Mouse (Mus musculus) spleen, adult 12 weeks (tissue): ENCODE data around the gene Krtap10-4.
"Not testable (repeated sequence)": the region's sequence is repeated elsewhere in the genome, so short reads cannot be mapped to it uniquely, and the experiment has no call there.

Experiments
- DNase-seq: peaks from one replicate; pipeline ENCODE4 v3.0.0; 2022; ENCODE audit warnings: low spot score

Krtap10-4 gene

DNA sequence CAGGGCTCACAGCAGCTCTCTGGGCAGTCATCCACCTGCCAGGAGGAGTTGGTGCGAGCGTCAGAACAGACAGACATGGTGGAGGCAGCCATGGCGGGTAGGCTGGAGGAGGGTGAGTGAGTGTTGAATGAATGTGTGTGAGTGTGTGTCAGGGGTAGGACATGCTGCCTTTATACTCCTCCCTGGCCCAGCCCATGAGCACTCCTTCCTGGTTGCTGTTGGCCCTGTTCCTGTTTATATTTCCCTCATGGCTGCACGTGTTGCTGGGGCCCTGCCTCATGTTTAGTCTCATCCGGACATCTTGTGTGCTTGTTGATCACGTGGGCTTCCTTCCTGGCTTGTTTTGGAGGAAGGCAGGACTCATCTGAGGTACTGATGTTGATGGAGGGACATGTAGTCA lies at the start of gene Krtap10-4:
Gene Krtap10-4 (minus strand): TSS at position 145 of the 400 bp plus-strand sequence.
- DNase-seq, result no peak

DNA sequence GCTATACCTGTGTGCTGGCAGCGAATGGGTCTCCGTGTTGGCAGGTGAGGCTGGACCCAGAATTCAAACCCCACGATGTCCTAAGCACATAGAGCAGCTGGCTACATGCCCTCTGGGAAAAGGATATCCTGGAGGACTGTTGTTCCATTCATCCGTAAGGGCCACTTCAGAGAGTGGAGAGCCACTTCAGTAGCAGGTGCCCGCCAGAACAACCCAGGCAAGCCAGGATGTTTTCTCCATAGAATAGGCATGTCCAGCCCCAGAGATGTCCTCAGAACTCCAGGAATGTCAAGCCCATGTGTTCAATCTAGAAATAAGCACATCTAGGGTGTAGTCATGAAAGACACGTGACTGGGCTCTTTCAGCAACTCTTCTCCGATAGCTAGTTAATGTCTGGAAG lies 42.8 kb upstream of the Krtap10-4 start:
- no peak for DNase-seq

DNA sequence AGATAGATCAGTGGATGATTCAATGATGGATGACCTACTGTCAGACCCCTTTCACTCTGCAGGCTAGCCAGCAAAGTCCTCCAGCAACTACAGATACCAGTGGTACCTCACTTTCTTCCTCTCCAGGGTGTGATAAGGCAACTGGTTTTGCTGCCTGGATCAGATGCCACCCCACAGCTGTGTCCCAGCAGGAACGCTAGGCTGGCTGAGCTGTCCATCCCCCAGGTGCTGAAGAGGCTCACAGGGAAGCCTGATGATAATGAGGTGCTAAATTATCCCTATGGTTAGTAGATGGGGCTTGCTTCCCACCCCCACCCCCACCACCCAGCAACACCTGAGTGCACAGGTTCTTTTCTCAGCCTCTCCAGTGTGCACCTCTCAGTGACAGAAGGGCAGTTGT lies 40.7 kb upstream of the Krtap10-4 start:
- no peak for DNase-seq

DNA sequence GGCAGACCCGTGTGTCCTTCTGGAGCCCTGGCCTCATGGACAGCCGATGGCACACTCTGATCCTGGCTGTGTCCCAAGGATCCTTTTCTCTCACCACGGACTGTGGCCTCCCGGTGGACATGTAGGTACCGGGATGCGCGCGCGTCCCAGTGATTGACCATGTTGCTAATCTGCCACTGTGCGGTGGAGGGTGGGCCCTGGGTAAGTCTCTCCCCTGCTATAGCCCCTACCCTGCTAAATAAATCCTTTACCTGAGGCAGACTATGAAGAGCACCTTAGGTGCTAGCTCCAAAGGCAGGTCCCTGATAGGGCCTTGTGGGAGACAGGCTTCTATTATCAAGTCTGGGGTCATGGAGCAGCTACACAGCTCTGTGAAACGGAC lies 37.9 kb upstream of the Krtap10-4 start:
- DNase-seq, result no peak

DNA sequence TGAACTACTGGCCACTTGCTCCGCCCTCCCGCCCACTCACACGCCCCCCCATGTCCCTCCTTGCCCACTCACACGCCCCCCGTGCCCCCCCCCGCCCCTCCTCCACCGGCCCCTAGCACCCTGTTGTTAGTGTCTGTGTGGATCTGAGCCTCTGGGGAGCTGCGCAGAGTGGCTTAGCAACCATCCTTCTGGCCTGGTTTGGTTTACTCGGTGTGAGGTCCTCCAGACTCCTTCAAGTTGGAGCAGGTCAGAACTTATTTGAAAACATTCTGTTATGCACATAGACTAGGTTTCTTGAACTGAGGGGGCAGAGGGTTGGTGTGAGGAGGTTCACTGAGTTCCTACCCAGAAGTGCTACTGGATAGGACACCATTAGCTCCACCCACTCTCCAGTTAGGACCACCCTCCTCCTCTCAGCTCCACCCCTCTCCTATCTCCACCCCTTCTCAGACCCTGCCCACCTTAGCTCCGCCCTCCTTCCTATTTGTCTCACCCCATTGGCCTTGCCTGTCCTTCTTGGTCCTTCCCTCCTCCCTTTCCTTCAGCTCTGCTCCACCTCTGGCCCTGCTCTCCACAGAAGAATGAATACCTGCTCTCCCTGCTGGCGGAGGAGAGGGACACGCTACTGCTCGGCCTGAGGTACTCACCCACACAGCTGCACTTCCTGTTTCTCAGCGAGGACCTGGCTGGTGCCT lies 37.3 kb upstream of the Krtap10-4 start:
- DNase-seq, result peak; percentile 29

DNA sequence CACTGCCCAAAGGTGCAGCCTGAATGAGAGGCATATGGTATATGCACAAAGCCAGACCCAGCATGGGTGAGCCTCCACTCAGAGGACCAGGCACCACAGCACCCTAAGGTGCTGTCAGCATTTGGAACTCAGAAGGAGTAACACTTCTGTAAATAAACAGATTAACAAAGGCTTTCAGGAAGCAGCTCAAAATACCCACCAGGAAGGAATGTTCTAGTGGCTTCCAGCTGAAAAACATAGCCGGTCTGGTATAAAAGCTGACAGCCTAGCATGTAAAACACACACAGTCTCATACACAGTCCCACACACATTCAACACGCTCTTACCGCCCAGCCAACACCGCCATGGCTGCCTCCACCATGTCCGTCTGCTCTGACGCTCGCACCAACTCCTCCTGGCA lies 34.8 kb upstream of the Krtap10-4 start, which contains the start of gene Gm3285:
Gene Gm3285 (plus strand): TSS at position 301 of the 400 bp plus-strand sequence.
- no peak for DNase-seq

DNA sequence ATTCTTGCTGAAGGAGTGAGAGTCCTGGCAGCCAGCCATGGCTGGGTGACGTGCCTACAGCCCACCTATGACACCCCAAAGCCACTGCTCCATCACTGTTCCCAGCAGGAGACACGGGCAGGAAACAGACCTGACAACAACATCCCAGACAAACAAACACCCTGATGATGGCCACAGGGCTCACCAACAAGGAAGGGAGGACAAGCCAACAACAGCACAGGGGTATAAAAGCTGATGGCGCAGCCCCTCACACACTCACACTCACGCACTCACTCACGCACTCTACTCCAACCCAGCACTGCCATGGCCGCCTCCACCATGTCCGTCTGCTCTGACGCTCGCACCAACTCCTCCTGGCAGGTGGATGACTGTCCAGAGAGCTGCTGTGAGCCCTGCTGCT lies 25.7 kb upstream of the Krtap10-4 start, which contains the start of gene Gm10318:
Gene Gm10318 (plus strand): TSS at position 301 of the 400 bp plus-strand sequence.
- no peak for DNase-seq

DNA sequence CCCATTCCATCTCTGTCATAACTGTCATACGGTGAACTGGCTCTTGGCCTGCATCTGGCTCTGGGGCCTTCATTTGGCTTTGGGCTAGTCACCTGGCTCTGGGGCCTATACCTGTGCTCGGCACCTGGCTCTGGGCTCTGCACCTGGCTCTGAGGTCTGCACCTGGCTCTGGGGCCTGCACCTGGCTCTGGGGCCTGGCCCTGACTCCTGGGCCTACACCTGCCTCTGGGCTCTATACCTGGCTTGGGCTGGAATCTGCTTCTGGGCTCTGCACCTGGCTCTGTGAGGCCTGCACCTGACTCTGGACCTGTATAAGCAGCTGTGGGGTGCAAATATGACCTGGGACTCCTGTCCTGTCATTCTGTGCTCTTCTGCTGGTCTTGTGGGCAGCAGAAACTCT lies 20.6 kb upstream of the Krtap10-4 start:
- no peak for DNase-seq

DNA sequence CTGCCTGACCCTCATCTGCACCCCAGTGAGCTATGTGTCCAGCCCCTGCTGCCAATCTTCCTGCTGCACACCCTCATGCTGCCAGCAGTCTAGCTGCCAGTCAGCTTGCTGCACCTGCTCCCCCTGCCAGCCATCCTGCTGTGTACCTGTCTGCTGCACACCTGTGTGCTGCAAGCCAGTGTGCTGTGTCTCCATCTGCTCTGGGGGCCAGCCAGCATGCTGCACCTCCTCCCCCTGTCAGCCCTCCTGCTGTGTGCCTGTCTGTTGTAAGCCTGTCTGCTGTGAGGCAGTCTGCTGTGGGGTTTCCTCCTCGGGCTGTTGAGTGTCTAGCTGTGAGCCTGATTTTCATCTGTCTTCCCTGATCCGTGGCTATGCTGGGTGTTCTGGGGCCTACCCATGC lies 20.1 kb upstream of the Krtap10-4 start:
- no peak for DNase-seq

DNA sequence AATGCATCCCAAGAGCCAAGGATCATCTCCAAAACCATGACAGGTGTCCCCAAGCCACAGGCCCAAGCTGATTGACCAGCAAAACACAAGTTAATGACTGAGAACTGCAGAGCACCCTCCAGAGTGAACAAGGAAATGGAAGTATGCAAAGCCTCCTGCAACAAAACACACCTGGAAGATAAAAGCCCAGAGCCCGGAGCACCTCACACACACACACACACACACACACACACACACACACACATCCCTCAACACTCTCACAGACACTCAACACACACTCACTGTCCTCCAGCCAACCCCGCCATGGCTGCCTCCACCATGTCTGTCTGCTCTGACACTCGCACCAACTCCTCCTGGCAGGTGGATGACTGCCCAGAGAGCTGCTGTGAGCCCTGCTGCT lies 19.6 kb upstream of the Krtap10-4 start, which contains the start of gene Gm36176:
Gene Gm36176 (plus strand): TSS at position 301 of the 400 bp plus-strand sequence.
- DNase-seq, result no peak

DNA sequence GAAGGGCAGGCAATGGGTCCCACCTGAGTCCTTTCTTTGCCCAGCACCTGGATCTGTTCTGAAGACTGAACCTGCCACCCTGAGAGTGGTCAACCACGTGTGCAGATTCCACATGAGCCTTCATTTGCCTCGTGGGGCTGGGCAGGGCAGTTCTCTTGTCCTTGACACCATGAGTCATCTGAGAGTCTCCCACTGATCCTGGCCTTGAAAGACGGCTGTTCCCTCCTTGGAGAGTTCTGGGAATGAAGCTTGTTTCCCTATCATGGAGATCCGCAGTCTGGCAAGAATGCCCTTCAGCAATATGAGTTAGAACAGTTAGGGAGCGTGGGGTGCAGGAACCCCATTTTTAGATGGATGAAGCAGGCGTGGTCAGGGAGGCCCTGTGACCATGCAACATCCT lies 12.1 kb upstream of the Krtap10-4 start:
- DNase-seq, result no peak

DNA sequence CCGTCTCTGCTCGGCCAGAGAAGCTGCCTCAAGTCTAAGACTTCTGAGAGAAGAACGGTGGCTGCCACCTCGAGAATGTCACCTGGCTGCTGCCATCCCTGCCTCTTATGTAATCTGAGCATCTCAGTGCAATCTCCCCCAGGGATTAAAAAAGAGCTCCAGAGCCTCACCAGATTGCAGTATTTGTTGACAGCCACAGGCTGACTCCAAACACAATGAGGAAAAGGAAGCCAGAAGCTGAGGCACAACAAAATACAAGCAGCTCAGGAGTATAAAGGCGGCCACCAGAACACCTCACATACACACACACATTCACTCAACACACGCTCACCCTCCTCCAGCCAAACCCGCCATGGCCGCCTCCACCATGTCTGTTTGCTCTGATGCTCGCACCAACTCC lies 8.8 kb upstream of the Krtap10-4 start, which contains the start of gene Krtap10-10:
Gene Krtap10-10 (plus strand): TSS at position 301 of the 400 bp plus-strand sequence.
- no peak for DNase-seq

DNA sequence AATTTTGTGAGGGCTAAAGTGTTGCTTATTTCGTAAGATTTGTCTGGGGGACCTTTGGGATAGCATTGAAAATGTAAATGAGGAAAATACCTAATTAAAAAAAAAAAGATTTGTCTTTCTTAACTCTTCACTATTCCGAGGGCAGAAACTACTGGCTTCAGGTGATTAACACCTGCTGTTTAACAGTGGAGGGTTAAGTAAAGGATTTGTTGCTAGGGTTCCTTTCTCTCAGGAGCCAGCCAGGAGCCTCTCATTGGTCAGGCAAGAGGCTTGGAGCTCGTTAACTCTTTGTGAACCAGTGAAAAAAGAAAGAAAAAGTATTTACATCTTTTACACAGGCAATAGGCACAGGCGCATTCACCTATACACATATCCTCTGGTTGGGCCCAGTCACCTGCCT lies 7.7 kb downstream of the Krtap10-4 start:
- no peak for DNase-seq

DNA sequence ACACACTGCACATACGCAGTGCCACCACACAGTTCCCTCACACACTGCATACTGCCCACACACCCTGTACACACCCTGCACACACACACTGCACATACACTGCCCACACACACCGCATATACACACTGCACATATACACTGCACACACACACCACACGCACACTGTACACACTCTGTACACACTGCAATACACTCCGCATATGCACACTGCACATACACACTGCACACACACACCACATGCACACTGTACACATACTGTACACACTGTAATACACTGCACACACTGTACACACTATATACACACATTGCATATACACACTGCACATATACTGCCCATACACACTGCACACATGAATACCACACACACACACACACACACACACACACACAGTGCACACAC lies 8.4 kb downstream of the Krtap10-4 start:
- DNase-seq, result no peak

DNA sequence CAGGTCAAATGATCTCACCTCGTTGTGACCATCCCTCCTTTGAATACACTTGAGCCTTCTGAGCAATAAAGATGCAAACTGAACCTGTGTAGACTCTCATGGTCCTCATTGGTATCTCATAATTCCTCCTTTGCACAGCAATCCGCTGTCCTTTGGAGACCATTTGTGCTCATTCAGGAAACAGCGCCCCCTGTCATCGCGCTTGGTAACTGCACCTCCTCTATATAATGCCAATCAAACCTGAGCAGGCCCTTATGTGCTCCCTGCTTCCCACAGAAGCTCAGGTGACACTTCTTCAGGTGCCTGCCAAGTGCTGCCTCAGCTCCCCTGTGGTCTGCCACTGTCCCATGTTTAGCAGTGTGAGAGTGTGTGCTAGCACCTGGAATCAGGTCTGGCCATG lies 11.4 kb downstream of the Krtap10-4 start:
- DNase-seq, result no peak

DNA sequence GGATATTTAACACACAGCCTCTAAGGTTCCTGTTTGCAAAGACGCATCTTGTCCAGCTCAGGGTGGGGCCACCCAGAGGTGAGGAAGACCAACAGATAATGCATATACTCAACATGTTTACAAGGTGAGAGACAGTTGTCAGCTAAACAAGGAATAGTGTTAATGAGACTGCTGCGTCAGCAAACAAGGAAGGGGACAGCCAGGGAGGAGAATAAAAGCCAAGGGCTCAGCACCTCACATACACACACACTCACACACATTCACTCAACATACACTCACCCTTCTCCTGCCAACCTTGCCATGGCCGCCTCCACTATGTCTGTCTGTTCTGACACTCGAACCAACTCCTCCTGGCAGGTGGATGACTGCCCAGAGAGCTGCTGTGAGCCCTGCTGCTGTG lies 12.5 kb downstream of the Krtap10-4 start, which contains the start of gene Gm2696:
Gene Gm2696 (plus strand): TSS at position 301 of the 400 bp plus-strand sequence.
- DNase-seq, result no peak

DNA sequence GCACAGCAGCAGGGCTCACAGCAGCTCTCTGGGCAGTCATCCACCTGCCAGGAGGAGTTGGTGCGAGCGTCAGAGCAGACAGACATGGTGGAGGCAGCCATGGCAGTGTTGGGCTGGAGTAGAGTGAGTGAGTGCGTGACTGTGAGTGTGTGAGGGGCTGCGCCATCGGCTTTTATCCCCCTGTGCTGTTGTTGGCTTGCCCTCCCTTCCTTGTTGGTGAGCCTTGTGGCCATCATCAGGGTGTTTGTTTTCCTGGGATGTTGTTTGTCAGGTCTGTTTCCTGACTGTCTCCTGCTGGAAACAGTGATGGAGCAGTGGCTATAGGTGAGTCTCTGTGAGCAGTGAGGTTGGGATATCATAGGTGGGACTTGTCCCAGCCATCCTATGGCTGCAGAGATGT lies 15.2 kb downstream of the Krtap10-4 start, which contains the start of gene Gm9507:
Gene Gm9507 (minus strand): TSS at position 101 of the 400 bp plus-strand sequence.
- DNase-seq, result no peak

DNA sequence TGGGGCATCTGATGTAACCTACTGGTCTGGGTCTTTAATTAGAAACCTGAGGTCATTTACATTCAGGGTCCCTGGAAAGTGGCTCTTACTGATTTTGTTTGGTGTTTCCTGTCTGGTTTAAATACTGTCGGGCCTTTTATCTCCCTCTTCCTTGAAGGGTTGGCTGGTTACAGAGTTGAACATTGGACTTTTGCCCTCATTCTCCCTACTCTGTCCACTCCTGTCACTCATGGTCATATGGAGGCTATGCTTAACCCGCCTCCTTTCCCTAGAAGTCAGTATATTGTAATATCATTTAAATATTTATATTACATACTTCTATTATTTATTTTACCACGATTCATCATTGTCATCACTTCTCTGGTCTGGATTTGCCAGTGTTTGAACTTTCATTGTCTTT lies 22.8 kb downstream of the Krtap10-4 start:
- no peak for DNase-seq

DNA sequence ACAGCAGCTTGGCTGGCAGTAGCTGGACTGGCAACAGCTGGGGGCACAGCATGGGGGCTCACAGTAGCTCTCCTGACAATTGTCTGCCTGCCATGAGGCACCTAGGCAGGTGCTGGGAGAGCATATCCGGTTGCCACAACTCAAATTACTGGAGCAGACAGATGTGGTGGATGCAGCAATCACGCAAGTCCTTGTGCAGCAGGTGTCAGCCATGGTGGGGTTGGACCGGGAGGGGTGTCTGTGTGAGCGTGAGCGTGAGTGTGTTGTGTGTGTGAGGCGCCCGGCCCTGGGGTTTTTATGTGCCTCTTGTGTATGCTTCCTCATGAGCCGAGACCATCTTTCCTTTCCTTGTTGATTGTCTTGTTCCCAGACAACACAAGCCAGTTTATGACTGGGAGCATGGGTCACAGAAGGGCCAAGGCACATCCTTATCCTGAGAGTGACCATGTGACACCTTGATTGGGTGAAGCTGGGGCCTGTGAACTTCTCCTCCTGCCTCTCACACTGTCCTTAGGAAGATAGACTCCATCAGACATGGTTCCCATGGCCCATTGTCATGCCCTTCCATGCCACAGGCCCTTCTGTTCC lies 27.9 kb downstream of the Krtap10-4 start, which contains the start of gene Gm19668:
Gene Gm19668 (minus strand): TSS at position 213 of the 588 bp plus-strand sequence.
- DNase-seq, result no peak

DNA sequence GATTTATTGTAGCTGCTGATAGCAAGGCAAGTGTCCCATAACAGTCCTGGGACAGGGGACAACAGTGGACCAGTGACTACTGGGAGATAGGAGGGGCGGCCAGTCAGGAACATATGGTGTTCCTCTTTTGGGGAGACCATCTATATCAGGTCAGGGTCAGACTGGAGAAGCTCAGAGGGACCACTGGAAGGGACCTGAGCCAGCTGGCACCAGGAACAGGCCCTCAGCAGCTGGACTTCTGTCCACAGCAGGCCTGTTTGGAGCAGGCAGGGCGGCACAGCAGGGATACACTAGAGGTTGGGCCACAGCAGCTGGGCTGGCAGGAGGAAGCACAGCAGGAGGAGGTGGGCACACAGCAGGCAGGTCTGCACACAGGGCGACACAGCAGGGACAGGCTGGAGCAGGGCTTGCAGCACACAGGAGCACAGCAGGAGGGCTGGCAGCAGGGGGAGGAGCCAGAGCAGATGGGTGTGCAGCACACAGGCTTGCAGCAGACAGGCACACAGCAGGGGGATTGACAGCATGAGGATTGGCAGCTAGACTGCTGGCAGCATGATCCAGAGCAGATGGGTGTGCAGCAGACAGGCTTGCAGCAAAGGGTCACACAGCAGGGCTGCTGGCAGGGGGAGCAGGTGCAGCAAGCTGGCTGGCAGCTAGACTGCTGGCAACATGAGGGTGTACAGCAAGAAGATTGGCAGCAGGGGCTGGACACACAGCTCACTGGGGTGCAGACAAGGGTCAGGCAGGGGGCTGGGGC lies 28.6 kb downstream of the Krtap10-4 start:
- not testable (repeated sequence) for DNase-seq

DNA sequence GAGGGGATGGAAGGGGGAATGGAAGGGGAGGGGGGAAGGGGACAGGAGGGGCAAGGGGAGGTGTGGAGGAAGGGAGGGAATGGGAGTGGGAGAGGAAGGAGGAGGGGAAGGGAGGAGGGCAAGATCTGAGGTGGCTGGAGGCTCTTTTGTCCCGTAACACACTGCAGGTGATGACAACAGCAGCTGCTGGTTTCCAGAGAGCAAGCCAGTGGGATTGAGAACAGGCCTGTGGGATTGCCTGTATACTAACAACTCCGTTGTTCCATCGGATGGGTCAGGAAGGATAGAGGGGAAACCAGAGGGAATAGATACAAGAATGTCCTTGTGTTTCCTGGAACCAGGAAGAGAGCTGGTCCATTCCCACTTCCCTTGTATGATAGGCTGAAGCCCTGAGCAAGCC lies 29.2 kb downstream of the Krtap10-4 start:
- no peak for DNase-seq

DNA sequence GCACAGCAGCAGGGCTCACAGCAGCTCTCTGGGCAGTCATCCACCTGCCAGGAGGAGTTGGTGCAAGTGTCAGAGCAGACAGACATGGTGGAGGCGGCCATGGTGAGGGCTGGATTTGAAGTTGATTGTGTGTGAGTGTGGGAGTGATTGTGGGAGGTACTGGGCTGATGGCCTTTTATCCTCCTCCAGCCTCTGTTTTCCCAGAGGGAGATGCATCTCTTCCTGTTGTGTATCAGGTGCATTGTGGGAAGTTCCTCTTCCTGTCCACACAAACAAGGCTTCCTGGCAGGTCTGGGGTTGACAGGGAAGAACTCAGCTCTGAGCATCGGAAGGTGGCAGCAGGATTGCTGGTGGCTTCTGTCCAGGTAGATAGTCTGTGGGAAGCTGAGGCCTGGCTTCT lies 31.9 kb downstream of the Krtap10-4 start, which contains the start of gene Gm9639:
Gene Gm9639 (minus strand): TSS at position 101 of the 400 bp plus-strand sequence.
- DNase-seq, result no peak
